Mouse (Mus musculus): ENCODE data around the gene Pla2g10.
A peak's percentile ranks its signal among the peaks of the same experiment; 100 is the strongest.
"Not testable (repeated sequence)": the region's sequence is repeated elsewhere in the genome, so short reads cannot be mapped to it uniquely, and the experiment has no call there.

The Pla2g10 gene

GRCm38 (mm10) chr16:13730285-13731255 is at the start of gene Pla2g10:
Gene Pla2g10 (minus strand): TSS chr16:13730983.
- no peak for DNase-seq (ENCODE audit: low spot score in 2 of 2)

GRCm38 (mm10) chr16:13774651-13775050 is 43.9 kb upstream of the Pla2g10 start:
- DNase-seq (ENCODE audit: low spot score in 2 of 2) = not testable (repeated sequence)

GRCm38 (mm10) chr16:13774011-13774410 is 43.2 kb upstream of the Pla2g10 start:
- not testable (repeated sequence) for DNase-seq (ENCODE audit: low spot score in 2 of 2)

GRCm38 (mm10) chr16:13772051-13772450 is 41.3 kb upstream of the Pla2g10 start:
- not testable (repeated sequence) for DNase-seq (ENCODE audit: low spot score in 2 of 2)

GRCm38 (mm10) chr16:13771603-13772002 is 40.8 kb upstream of the Pla2g10 start:
- not testable (repeated sequence) for DNase-seq (ENCODE audit: low spot score in 2 of 2)

GRCm38 (mm10) chr16:13766367-13766766 is 35.6 kb upstream of the Pla2g10 start:
- DNase-seq (ENCODE audit: low spot score in 2 of 2) = no peak

- DNase-seq (ENCODE audit: low spot score in 2 of 2) = no peak
These were observed 33.7 kb upstream of the Pla2g10 start for GRCm38 (mm10) chr16:13764519-13764918.

- DNase-seq (ENCODE audit: low spot score in 2 of 2) = not testable (repeated sequence)
These were observed 32.0 kb upstream of the Pla2g10 start for GRCm38 (mm10) chr16:13762807-13763206.

GRCm38 (mm10) chr16:13757823-13758222 is 27.0 kb upstream of the Pla2g10 start:
- no peak for DNase-seq (ENCODE audit: low spot score in 2 of 2)

GRCm38 (mm10) chr16:13754400-13755190 is 23.8 kb upstream of the Pla2g10 start:
- DNase-seq (ENCODE audit: low spot score in 2 of 2) = peak; percentile 78 to 93

GRCm38 (mm10) chr16:13753986-13754385 is 23.2 kb upstream of the Pla2g10 start:
- no peak for DNase-seq (ENCODE audit: low spot score in 2 of 2)

GRCm38 (mm10) chr16:13750626-13751025 is 19.8 kb upstream of the Pla2g10 start:
- DNase-seq (ENCODE audit: low spot score in 2 of 2) = no peak

- no peak for DNase-seq (ENCODE audit: low spot score in 2 of 2)
These were observed 19.2 kb upstream of the Pla2g10 start for GRCm38 (mm10) chr16:13749981-13750380.

- DNase-seq (ENCODE audit: low spot score in 2 of 2) = no peak
These were observed 18.5 kb upstream of the Pla2g10 start for GRCm38 (mm10) chr16:13749306-13749705.

GRCm38 (mm10) chr16:13748813-13749212 is 18.0 kb upstream of the Pla2g10 start:
- not testable (repeated sequence) for DNase-seq (ENCODE audit: low spot score in 2 of 2)

- DNase-seq (ENCODE audit: low spot score in 2 of 2) = no peak
These were observed 17.3 kb upstream of the Pla2g10 start for GRCm38 (mm10) chr16:13748124-13748523.

- DNase-seq (ENCODE audit: low spot score in 2 of 2) = no peak
These were observed 16.9 kb upstream of the Pla2g10 start for GRCm38 (mm10) chr16:13747708-13748107.

GRCm38 (mm10) chr16:13740844-13741243 is 10.1 kb upstream of the Pla2g10 start:
- DNase-seq (ENCODE audit: low spot score in 2 of 2) = no peak

GRCm38 (mm10) chr16:13739044-13739443 is 8.3 kb upstream of the Pla2g10 start:
- not testable (repeated sequence) for DNase-seq (ENCODE audit: low spot score in 2 of 2)

- no peak for DNase-seq (ENCODE audit: low spot score in 2 of 2)
These were observed 5.2 kb upstream of the Pla2g10 start for GRCm38 (mm10) chr16:13735977-13736376.

- DNase-seq (ENCODE audit: low spot score in 2 of 2) = peak; percentile 67 to 77
These were observed 2.8 kb upstream of the Pla2g10 start for GRCm38 (mm10) chr16:13733518-13734137.

- no peak for DNase-seq (ENCODE audit: low spot score in 2 of 2)
These were observed 2.0 kb upstream of the Pla2g10 start for GRCm38 (mm10) chr16:13732786-13733185.
